Mouse (Mus musculus): ENCODE results near the gene Fam234b.

The Fam234b gene

DNA sequence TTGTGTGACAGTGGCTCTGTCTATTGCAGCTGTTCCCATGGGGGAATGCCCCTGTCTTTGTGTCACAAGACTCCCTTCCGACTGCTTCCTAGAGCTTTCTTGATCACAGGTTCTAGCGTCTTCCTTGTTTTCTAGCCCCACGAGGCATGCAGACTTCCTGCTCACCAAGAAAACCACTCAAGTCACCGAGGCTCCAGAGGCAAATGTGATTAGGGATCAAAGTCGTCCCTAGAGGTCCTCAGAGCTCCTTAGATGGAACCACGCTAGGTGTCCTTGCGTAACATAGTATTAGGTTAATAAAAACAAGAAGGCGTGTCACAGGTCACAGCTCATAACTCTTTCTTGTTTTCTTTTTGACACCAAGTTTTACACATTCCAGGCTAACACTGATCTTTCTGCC, 13.8 kb upstream of the Fam234b start:
- DNase-seq, result no peak

GRCm38 (mm10) chr6:135187076-135187917, 10.5 kb upstream of the Fam234b start:
- no peak for DNase-seq

GRCm38 (mm10) chr6:135188629-135189028, 9.1 kb upstream of the Fam234b start:
- no peak for DNase-seq

GRCm38 (mm10) chr6:135190122-135190521, 7.7 kb upstream of the Fam234b start:
- DNase-seq, result no peak

GRCm38 (mm10) chr6:135191906-135192305, 5.9 kb upstream of the Fam234b start:
- no peak for DNase-seq

DNA sequence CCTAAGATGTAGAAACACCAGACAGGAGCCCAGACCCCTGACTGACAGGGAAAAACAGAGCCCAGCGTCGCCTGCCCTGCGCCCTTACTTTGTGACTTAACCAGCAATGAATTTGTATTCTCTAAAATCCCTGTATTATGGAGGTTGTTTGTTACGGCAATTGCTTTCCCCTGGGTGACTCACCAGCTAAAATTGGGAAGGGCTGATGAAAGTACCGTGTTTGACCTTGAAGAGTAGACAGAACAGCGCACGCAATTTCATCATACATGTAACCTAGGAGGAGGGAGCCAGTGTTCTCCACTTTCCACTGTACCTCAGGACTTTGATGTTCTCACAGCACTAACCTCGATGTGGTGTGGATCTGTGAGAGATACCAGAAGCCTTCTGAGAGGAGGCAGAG, 4.8 kb upstream of the Fam234b start:
- DNase-seq, result no peak

- no peak for DNase-seq
These were observed 4.0 kb upstream of the Fam234b start for GRCm38 (mm10) chr6:135193733-135194132.

DNA sequence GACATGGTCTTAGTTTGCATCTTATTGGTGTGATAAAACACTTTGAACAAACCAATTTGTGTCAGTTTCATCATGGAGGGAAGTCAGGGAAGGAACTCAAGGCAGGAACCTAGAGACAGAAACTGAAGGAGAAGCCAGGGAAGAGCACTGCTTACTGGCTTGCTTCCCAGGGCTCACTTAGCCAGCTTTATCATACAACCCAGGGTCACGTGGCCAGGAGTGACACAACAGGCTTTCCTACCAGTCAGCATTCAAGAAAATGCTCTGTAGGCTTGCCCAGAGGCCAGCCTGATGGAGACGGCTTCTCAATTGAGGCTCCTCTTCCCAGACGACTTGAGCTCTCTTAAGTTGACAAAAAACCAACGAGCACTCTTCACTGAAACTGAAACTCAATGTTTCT, 2.9 kb upstream of the Fam234b start:
- no peak for DNase-seq

GRCm38 (mm10) chr6:135196707-135197106, 1.1 kb upstream of the Fam234b start:
- DNase-seq, result no peak

- no peak for DNase-seq
These were observed 331 bp upstream of the Fam234b start for GRCm38 (mm10) chr6:135197446-135197845.

- no peak for DNase-seq
These were observed 949 bp downstream of the Fam234b start for GRCm38 (mm10) chr6:135198726-135199125.

- DNase-seq, result no peak
These were observed 2.6 kb downstream of the Fam234b start for GRCm38 (mm10) chr6:135200122-135200957.

DNA sequence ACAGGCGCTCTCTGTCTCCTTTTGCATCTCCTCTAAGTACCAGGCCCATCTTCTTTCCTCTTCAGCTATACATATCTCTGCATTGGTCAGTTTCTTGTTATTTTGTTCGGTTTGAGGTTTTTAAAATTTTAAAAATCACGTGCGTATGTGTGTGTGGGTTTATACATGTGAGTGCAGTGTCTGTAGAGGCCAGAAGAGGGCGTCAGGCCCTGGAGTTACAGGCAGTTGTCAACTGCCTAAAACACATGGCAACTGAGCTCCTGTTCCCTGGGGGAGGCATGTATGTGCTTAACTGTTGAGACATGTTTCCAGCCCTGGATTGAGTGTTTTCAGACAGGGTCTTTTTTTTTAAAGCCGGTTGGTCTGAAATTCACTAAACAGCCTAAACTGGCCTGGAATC, 4.9 kb downstream of the Fam234b start:
- no peak for DNase-seq

GRCm38 (mm10) chr6:135203737-135204136, 6.0 kb downstream of the Fam234b start:
- no peak for DNase-seq

DNA sequence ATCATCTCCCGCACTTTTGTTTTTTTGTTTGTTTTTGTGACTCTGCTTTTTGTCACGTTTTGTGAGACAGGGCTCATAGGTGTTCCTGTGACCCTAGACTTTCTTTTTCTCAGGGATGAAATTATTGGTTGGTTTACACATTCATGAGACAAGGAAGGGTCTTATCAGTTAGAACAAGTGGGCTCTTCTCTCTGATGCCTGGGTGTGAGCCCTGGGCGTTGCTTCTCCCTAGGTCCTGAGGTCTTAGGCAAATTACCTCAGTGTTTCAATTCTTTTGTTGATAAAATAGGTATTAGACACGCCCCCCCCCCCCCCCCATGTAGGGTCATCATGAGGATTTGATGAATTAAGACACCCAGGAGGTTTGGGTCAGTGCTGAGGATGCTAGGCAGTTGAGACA, 7.1 kb downstream of the Fam234b start:
- DNase-seq, result no peak

- DNase-seq, result no peak
These were observed 8.0 kb downstream of the Fam234b start for GRCm38 (mm10) chr6:135205802-135206201.

GRCm38 (mm10) chr6:135206909-135207308, 9.1 kb downstream of the Fam234b start:
- no peak for DNase-seq

DNA sequence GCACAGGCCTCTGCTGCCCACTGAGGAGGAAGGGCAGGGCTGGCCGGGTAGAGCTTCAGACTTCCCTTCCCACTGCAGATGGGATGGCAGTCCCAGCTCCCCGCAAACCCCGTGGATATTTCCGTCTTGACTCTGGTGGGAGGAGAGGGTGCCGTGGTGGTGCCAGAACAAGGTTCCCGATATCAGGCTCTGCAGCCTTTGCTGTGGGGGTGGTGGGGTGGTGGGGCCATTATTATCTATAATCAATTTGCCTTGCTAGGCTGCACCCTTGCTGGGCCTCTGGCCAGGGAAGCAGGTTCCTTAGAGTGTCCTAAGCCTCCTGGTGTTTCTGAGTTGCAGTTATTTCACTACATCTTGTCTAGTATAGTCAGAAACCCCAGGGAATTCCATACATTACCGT, 13.4 kb downstream of the Fam234b start:
- no peak for DNase-seq

DNA sequence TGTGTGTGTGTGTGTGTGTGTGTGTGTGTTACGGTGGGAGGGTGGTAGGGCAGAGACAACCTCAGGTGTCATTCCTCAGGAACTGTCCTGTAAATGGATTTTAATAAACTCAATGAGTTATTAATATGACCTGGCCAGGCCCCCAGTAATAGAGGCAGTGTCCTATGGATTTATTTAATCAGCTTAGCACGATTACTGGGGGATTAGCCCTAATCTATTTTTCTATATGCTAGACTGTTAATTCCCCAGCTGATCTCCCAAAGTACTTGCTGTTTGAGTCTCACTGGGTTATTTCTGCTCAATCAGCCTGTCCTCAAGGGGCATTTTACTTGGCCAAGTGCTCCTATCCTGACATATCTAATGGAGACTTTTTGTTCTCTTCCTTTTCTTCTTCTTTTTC, 14.9 kb downstream of the Fam234b start:
- DNase-seq, result no peak

GRCm38 (mm10) chr6:135218330-135218729, 20.6 kb downstream of the Fam234b start:
- peak; percentile 35 to 62 for DNase-seq

GRCm38 (mm10) chr6:135219916-135220315, 22.1 kb downstream of the Fam234b start:
- no peak for DNase-seq

DNA sequence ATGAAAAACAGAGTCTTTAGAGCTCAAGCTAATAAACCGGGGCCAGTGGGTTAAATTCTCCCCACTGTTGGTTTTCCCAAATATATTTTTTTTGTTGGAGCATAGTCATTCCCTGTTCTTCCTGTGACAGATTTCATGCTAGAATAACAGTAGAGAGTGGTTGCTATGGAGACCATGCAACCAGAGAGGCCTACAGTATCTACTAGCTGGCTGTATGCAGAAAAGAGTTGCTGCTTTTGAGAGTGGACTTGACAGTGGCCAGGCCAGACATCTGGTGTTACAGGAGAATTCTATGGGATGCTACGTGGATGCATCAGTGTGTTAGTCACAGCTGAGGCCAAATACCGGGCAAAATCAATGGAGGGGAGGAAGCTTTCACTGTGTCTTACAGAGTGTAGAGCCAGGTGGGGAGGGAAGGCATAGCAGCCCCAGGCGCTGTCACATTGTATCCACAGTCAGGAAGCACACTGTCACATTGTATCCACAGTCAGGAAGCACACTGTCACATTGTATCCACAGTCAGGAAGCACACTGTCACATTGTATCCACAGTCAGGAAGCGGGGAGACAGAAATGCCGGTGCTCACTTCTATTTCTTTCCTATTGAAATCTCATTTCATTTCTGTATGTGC, 26.1 kb downstream of the Fam234b start:
- no peak for DNase-seq

DNA sequence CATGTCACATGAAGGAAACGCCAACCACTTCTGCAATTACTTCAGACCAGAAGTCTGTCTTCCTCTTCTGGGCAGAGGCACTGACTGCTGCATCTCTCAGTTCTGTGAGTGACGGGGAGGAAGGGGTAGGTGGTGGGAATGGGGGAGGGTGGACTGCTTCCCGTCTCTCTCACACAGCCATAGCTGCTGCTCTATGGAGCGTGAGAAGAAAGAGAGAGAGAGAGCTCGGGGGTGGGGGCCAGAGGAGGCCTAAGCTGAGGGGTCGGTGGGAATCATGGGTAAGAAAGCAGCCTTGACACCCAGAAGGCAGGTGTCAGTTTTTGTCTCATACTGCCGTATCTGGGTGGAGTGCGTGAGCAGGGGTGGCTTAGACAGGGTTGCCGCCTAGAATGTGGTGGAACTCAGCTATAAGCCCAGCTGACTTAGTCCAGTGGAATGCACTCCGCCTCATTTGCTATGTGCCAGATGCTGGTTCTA, 30.7 kb downstream of the Fam234b start:
- DNase-seq, result no peak

All from thymus, adult 18-20 months (tissue).